Mouse (Mus musculus): ENCODE measurements around the gene B3galt1. TPM values are rescaled to one million over a fixed set of nuclear protein-coding genes. Genes with fewer than 3 reads are reported as not detected.

Gene B3galt1
- polyA plus RNA-seq, 1 experiment from 2014 or later: 7.4 TPM

- Histone ChIP-seq H3K9ac (no peak overlapping the region), H3K4me2 (no peak overlapping the region), H3K4me3 (no peak overlapping the region), H3K9me3 (replicated peaks) (no peaks in the 10 kb centered on the region), H3K36me3 (no peaks in the 10 kb centered on the region), H3K4me1 (replicated peaks) (0 out of 2 replicates have a peak, but pooled peaks cover 3% of the 10 kb centered on the region), H3K27ac (ENCODE audit: poor library complexity, severe bottlenecking) (no peak overlapping the region), H3K27me3 (replicated peaks) (no peaks in the 10 kb centered on the region)
- ATAC-seq (ENCODE audit: insufficient number of reproducible peaks, low FRiP score): no peak
- 78% methylated on average over 5 of the region's 5 CpGs for WGBS
Measured at GRCm38 (mm10) chr2:68079426-68080360, 514.0 kb downstream of the B3galt1 start.

- ATAC-seq (ENCODE audit: insufficient number of reproducible peaks, low FRiP score): no peak
- Histone ChIP-seq H3K27me3 (replicated peaks) (no peaks in the 10 kb centered on the region), H3K4me3 (no peak overlapping the region), H3K9me3 (replicated peaks) (no peaks in the 10 kb centered on the region), H3K9ac (no peak overlapping the region), H3K36me3 (no peaks in the 10 kb centered on the region), H3K4me1 (replicated peaks) (0 out of 2 replicates have a peak, but pooled peaks cover 3% of the 10 kb centered on the region), H3K4me2 (no peak overlapping the region), H3K27ac (ENCODE audit: poor library complexity, severe bottlenecking) (no peak overlapping the region)
Measured at GRCm38 (mm10) chr2:68080872-68081280, 515.2 kb downstream of the B3galt1 start.

- H3K36me3 ChIP-seq: no peaks in the 10 kb centered on the region
- H3K4me2 ChIP-seq: no peak overlapping the region
- H3K9ac ChIP-seq: no peak overlapping the region
- no peak overlapping the region for H3K4me3 ChIP-seq
- H3K27me3 ChIP-seq (replicated peaks): no peaks in the 10 kb centered on the region
- no peak overlapping the region for H3K27ac ChIP-seq (ENCODE audit: poor library complexity, severe bottlenecking)
- 0 out of 2 replicates have a peak, but pooled peaks cover 3% of the 10 kb centered on the region for H3K4me1 ChIP-seq (replicated peaks)
- ATAC-seq (ENCODE audit: insufficient number of reproducible peaks, low FRiP score): no peak
- 77% methylated on average over 1 of the region's 1 CpGs for WGBS
- no peaks in the 10 kb centered on the region for H3K9me3 ChIP-seq (replicated peaks)
Measured at GRCm38 (mm10) chr2:68084483-68084882, 518.8 kb downstream of the B3galt1 start.

DNA sequence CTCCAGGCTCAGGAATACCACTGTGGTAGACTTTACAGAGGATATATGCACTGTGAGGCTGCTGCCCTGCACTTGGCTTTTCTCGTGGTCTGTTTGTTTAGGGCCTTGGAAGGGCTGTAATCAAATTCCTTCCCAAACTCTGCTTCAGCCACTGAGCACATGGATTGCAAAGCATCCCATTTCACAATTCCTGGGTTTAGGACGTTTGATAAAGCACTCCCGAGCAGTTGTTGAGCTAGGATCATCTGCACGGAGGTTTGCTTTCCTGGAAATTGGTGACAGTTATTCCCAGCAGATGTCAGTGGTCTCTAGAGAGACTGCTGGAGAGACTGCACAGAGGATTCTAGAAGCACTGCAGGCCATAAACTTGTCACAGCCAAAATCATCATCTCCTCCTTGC lies 520.4 kb downstream of the B3galt1 start:
- H3K27ac ChIP-seq (ENCODE audit: poor library complexity, severe bottlenecking): no peak overlapping the region
- no peak for ATAC-seq (ENCODE audit: insufficient number of reproducible peaks, low FRiP score)
- H3K27me3 ChIP-seq (replicated peaks): no peaks in the 10 kb centered on the region
- H3K4me2 ChIP-seq: no peak overlapping the region
- WGBS: 48% methylated on average over 4 of the region's 4 CpGs
- H3K4me3 ChIP-seq: no peak overlapping the region
- H3K36me3 ChIP-seq: no peaks in the 10 kb centered on the region
- H3K9me3 ChIP-seq (replicated peaks): no peaks in the 10 kb centered on the region
- H3K4me1 ChIP-seq (replicated peaks): no peaks in the 10 kb centered on the region
- no peak overlapping the region for H3K9ac ChIP-seq

- WGBS: 77% methylated on average over 2 of the region's 2 CpGs
- Histone ChIP-seq H3K9me3 (replicated peaks) (no peaks in the 10 kb centered on the region), H3K27me3 (replicated peaks) (no peaks in the 10 kb centered on the region), H3K9ac (no peak overlapping the region), H3K4me1 (replicated peaks) (no peaks in the 10 kb centered on the region), H3K36me3 (no peaks in the 10 kb centered on the region), H3K4me3 (no peak overlapping the region), H3K4me2 (no peak overlapping the region), H3K27ac (ENCODE audit: poor library complexity, severe bottlenecking) (no peak overlapping the region)
- ATAC-seq (ENCODE audit: insufficient number of reproducible peaks, low FRiP score): no peak
Measured at GRCm38 (mm10) chr2:68091559-68091958, 525.9 kb downstream of the B3galt1 start.

DNA sequence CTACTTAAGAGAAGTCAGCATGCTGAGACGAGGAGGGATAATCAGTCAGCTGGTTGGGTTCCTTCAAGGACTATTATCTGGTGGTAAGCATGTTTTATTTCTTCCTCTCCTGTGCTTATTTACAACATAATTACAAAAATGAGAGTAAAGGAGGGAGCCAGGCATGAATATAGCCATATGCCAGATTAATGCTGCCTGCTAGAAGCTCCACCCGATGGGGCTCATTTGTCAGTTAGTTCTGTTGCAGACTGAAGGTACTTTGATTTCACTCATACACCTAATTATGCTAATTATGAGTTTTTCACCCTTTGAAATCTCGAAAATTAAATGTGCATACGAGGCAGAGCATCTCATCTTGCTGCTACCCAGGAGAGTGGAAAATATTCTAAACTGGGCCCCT lies 539.0 kb downstream of the B3galt1 start:
- ATAC-seq (ENCODE audit: insufficient number of reproducible peaks, low FRiP score): no peak
- no peak overlapping the region for H3K27ac ChIP-seq (ENCODE audit: poor library complexity, severe bottlenecking)
- H3K9ac ChIP-seq: no peak overlapping the region
- H3K4me3 ChIP-seq: no peak overlapping the region
- H3K9me3 ChIP-seq (replicated peaks): no peaks in the 10 kb centered on the region
- WGBS: 65% methylated on average over 4 of the region's 4 CpGs
- no peaks in the 10 kb centered on the region for H3K4me1 ChIP-seq (replicated peaks)
- no peaks in the 10 kb centered on the region for H3K27me3 ChIP-seq (replicated peaks)
- no peaks in the 10 kb centered on the region for H3K36me3 ChIP-seq
- H3K4me2 ChIP-seq: no peak overlapping the region

DNA sequence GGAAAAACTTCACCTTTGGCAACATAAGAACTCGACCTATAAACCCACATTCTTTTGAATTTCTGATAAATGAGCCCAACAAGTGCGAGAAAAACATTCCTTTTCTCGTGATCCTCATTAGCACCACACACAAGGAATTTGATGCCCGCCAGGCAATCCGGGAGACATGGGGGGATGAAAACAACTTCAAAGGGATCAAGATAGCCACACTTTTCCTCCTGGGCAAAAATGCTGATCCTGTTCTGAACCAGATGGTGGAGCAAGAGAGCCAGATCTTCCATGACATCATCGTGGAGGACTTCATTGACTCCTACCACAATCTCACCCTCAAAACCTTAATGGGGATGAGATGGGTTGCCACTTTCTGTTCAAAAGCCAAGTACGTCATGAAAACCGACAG lies 552.4 kb downstream of the B3galt1 start:
- WGBS: 64% methylated on average over 8 of the region's 8 CpGs
- Histone ChIP-seq H3K4me2 (no peak overlapping the region), H3K27me3 (replicated peaks) (no peaks in the 10 kb centered on the region), H3K36me3 (no peaks in the 10 kb centered on the region), H3K4me3 (no peak overlapping the region), H3K9me3 (replicated peaks) (no peaks in the 10 kb centered on the region), H3K27ac (ENCODE audit: poor library complexity, severe bottlenecking) (no peak overlapping the region), H3K9ac (no peak overlapping the region), H3K4me1 (replicated peaks) (no peaks in the 10 kb centered on the region)
- ATAC-seq (ENCODE audit: insufficient number of reproducible peaks, low FRiP score): no peak

DNA sequence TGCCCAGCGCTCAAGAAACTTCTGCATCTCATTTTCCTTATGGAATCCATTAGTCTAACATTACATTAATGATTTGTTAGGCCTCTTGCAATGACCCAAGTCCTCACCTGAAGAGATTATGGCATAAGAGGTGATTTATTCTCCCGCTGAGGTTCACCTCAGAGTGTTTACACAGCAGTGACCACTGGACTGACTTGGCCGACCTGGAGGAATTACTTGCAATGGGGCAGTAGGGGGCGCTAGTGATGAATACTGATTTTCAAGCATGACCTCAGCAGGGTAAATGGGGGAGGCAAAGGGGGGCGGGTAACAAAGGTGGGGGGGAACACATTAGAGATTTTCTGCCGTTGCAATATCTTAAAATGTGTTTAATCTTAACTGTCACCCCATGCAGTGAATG lies 559.1 kb downstream of the B3galt1 start:
- Histone ChIP-seq H3K9me3 (replicated peaks) (no peaks in the 10 kb centered on the region), H3K4me1 (replicated peaks) (no peaks in the 10 kb centered on the region), H3K27ac (ENCODE audit: poor library complexity, severe bottlenecking) (no peak overlapping the region), H3K9ac (no peak overlapping the region), H3K36me3 (no peaks in the 10 kb centered on the region), H3K4me3 (no peak overlapping the region), H3K4me2 (no peak overlapping the region), H3K27me3 (replicated peaks) (no peaks in the 10 kb centered on the region)
- ATAC-seq (ENCODE audit: insufficient number of reproducible peaks, low FRiP score): no peak
- 57% methylated on average over 6 of the region's 6 CpGs for WGBS

GRCm38 (mm10) chr2:68141094-68141493 lies 575.4 kb downstream of the B3galt1 start:
- 73% methylated on average over 2 of the region's 2 CpGs for WGBS
- Histone ChIP-seq H3K36me3 (no peaks in the 10 kb centered on the region), H3K4me2 (no peak overlapping the region), H3K27ac (ENCODE audit: poor library complexity, severe bottlenecking) (no peak overlapping the region), H3K9me3 (replicated peaks) (peaks cover 3% of the 10 kb centered on the region; the same call in 1 of the 2 replicates), H3K27me3 (replicated peaks) (no peaks in the 10 kb centered on the region), H3K4me3 (no peak overlapping the region), H3K9ac (no peak overlapping the region), H3K4me1 (replicated peaks) (no peaks in the 10 kb centered on the region)
- no peak for ATAC-seq (ENCODE audit: insufficient number of reproducible peaks, low FRiP score)

GRCm38 (mm10) chr2:68143292-68143691 lies 577.6 kb downstream of the B3galt1 start:
- Histone ChIP-seq H3K4me3 (no peak overlapping the region), H3K27ac (ENCODE audit: poor library complexity, severe bottlenecking) (no peak overlapping the region), H3K4me2 (no peak overlapping the region), H3K4me1 (replicated peaks) (no peaks in the 10 kb centered on the region), H3K36me3 (no peaks in the 10 kb centered on the region), H3K9ac (no peak overlapping the region), H3K27me3 (replicated peaks) (no peaks in the 10 kb centered on the region), H3K9me3 (replicated peaks) (peaks cover 3% of the 10 kb centered on the region; the same call in 1 of the 2 replicates)
- ATAC-seq (ENCODE audit: insufficient number of reproducible peaks, low FRiP score): no peak
- 77% methylated on average over 2 of the region's 2 CpGs for WGBS

DNA sequence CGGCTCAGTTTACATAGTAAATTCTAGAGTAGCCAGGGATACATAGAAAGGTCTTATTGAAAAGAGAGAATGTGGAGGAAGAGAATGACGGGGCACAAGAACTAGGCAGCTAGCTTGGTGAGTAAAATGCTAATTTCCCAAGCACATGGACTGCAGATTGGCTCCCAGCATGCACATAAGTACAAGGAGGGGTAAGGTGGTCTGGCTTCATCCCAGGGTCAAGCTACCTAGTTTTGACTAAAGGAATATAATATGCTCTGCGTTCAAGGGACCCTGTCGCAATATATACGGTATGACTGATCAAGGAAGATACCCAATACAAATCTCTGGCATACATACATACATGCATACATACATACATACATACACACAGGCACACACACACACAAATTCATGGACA lies 594.1 kb downstream of the B3galt1 start:
- H3K9ac ChIP-seq: no peak overlapping the region
- WGBS: 78% methylated on average over 5 of the region's 5 CpGs
- ATAC-seq (ENCODE audit: insufficient number of reproducible peaks, low FRiP score): no peak
- H3K4me2 ChIP-seq: no peak overlapping the region
- no peaks in the 10 kb centered on the region for H3K27me3 ChIP-seq (replicated peaks)
- H3K9me3 ChIP-seq (replicated peaks): no peaks in the 10 kb centered on the region
- H3K4me3 ChIP-seq: no peak overlapping the region
- H3K4me1 ChIP-seq (replicated peaks): no peaks in the 10 kb centered on the region
- no peaks in the 10 kb centered on the region for H3K36me3 ChIP-seq
- no peak overlapping the region for H3K27ac ChIP-seq (ENCODE audit: poor library complexity, severe bottlenecking)

DNA sequence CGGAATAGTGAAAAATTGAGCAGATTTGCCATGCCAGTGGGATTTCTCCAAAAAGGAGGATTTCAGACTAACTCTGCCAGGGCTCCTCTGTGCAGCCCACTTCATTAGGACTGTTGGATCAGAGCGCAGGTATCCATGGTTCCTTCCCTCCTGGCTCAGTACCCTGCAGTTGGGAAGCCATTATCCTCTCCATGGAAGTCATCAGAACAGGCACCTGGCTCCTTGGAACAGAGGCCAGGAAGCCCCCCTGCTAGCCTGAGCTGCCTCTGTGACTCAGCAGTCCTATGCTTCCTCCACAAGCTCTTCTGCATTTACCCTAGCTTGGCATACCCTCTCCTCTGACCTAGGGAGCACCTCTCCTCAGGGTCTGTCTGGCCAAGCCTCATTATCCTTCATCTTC lies 594.9 kb downstream of the B3galt1 start:
- Histone ChIP-seq H3K27ac (ENCODE audit: poor library complexity, severe bottlenecking) (no peak overlapping the region), H3K36me3 (no peaks in the 10 kb centered on the region), H3K4me2 (no peak overlapping the region), H3K4me1 (replicated peaks) (no peaks in the 10 kb centered on the region), H3K9ac (no peak overlapping the region), H3K9me3 (replicated peaks) (no peaks in the 10 kb centered on the region), H3K4me3 (no peak overlapping the region), H3K27me3 (replicated peaks) (no peaks in the 10 kb centered on the region)
- no peak for ATAC-seq (ENCODE audit: insufficient number of reproducible peaks, low FRiP score)
- WGBS: 81% methylated on average over 2 of the region's 2 CpGs

All from heart, embryonic 12.5 days (tissue).